Mouse (Mus musculus) regulatory T cell (primary cell): ENCODE results near the gene Parvb.

ENCODE experiments used
- in situ Hi-C: fragments of 300-600 bp; cut with MboI, MseI; formaldehyde crosslinking; loops from one replicate; pipeline ENCODE4 v1.15.1; 2025; ENCODE audit warnings: high pct_unique_total_duplicates

Parvb gene

GRCm38 (mm10) chr15:84231721-84232561 is at the start of gene Parvb:
Gene Parvb (plus strand): TSS chr15:84232043.
- in situ Hi-C loops: no loop called here

GRCm38 (mm10) chr15:84183967-84184366 is 47.9 kb upstream of the Parvb start:
- in situ Hi-C loops: loop anchor here (5.0 kb wide), 1 partner anchor 67 kb away; no protein-coding TSS in a partner anchor

GRCm38 (mm10) chr15:84186196-84186595 is 45.6 kb upstream of the Parvb start:
- in situ Hi-C loops: no loop called here

GRCm38 (mm10) chr15:84188887-84189530 is 42.8 kb upstream of the Parvb start:
- in situ Hi-C loops: no loop called here

GRCm38 (mm10) chr15:84189881-84190280 is 42.0 kb upstream of the Parvb start:
- in situ Hi-C loops: no loop called here

- in situ Hi-C loops: no loop called here
These were observed 40.2 kb upstream of the Parvb start for GRCm38 (mm10) chr15:84191724-84192057.

GRCm38 (mm10) chr15:84192058-84192791 is 39.6 kb upstream of the Parvb start, which contains the start of gene Samm50:
Gene Samm50 (plus strand): TSS chr15:84192241.
- in situ Hi-C loops: no loop called here

- in situ Hi-C loops: no loop called here
These were observed 35.2 kb upstream of the Parvb start for GRCm38 (mm10) chr15:84196486-84197165.

- in situ Hi-C loops: no loop called here
These were observed 24.5 kb upstream of the Parvb start for GRCm38 (mm10) chr15:84207327-84207726.

- in situ Hi-C loops: no loop called here
These were observed 22.1 kb upstream of the Parvb start for GRCm38 (mm10) chr15:84209517-84210412.

- in situ Hi-C loops: no loop called here
These were observed 21.4 kb upstream of the Parvb start for GRCm38 (mm10) chr15:84210461-84210860.

GRCm38 (mm10) chr15:84210941-84211340 is 20.9 kb upstream of the Parvb start:
- in situ Hi-C loops: no loop called here

- in situ Hi-C loops: no loop called here
These were observed 20.3 kb upstream of the Parvb start for GRCm38 (mm10) chr15:84211564-84211963.

GRCm38 (mm10) chr15:84212031-84212755 is 19.6 kb upstream of the Parvb start:
- in situ Hi-C loops: no loop called here

GRCm38 (mm10) chr15:84212756-84213105 is 19.1 kb upstream of the Parvb start:
- in situ Hi-C loops: no loop called here

GRCm38 (mm10) chr15:84213162-84213739 is 18.6 kb upstream of the Parvb start:
- in situ Hi-C loops: no loop called here

- in situ Hi-C loops: no loop called here
These were observed 17.4 kb upstream of the Parvb start for GRCm38 (mm10) chr15:84214476-84214875.

- in situ Hi-C loops: no loop called here
These were observed 16.6 kb upstream of the Parvb start for GRCm38 (mm10) chr15:84215273-84215672.

- in situ Hi-C loops: no loop called here
These were observed 15.8 kb upstream of the Parvb start for GRCm38 (mm10) chr15:84216026-84216425.
